Mouse (Mus musculus) lung, postnatal 0 days (tissue): ENCODE measurements around the gene 1700008O03Rik.

Source experiments
- CTCF ChIP-seq: IDR thresholded peaks from 2 replicates; pipeline ENCODE4 v1.5.1; 2016; ENCODE audit warnings: antibody characterized with exemption, mild to moderate bottlenecking
- EP300 ChIP-seq: IDR thresholded peaks from 2 replicates; pipeline ENCODE4 v1.6.1; 2016; ENCODE audit warnings: antibody characterized with exemption, mild to moderate bottlenecking, control low read depth

DNA sequence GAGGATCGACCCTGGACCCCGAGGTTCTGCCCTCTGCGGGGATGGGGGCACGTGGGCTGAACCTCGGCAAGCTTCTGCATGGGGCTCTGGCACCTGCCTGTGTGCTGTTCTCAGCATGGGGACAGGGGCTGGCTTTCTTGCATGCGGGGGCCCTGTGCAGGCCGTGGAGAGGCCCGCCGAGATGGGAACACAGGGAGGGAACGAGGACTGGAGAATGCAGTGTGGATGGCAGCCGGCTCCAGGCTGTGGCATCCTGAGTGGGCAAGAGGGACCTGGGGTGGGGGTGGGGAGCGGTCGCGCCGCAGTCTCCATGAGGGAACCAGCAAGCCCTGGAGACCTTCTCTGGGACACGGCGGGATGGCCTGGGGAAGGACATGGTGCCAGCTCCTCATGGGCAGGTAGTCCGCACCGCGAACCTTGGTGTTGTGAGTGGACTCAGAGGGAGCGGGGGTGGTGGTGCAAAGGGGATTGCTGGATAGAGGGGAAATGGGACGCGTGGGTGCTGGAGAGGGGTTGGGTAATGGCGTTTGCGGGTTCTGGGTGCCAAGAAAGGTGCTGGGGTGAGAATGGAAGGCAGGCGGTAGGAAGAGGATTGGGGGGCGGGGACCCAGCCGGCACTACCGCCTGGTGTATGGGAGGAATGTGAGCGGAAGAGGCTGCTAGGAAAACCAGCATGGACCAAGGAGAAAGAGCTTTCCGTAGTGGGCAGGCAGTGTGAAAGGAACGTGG lies 48.3 kb downstream of the 1700008O03Rik start:
- TF ChIP-seq CTCF (no peak), EP300 (no peak)
